Mouse (Mus musculus) sigmoid colon, adult 10 weeks (tissue): ENCODE measurements around the gene Bin2. TPM values are rescaled to one million over a fixed set of nuclear protein-coding genes. Genes with fewer than 3 reads are reported as not detected.

Source experiments
- polyA plus RNA-seq: library from polyadenylated mRNA; stranded (reverse); fragments of 350-450 nt; fragmentation: Illumina TruSeq; extraction: RNeasy Lipid Tissue Mini Kit (QIAGEN cat#74804); gene quantifications from one replicate; pipeline ENCODE4 v1.2.3, GENCODE M21; 2014; ENCODE audit warnings: low read depth, low replicate concordance

Bin2 gene
- polyA plus RNA-seq = 2.3 TPM

GRCm38 (mm10) chr15:100669337-100669736 is at the start of gene Bin2:
TSS of gene Bin2 (minus strand) at chr15:100669553.

GRCm38 (mm10) chr15:100687430-100687971 is 18.1 kb upstream of the Bin2 start, which contains the start of gene Cela1:
TSS of gene Cela1 (minus strand) at chr15:100687921.

GRCm38 (mm10) chr15:100636700-100637501 is 32.5 kb downstream of the Bin2 start, which contains the start of gene Smagp:
TSS of gene Smagp (minus strand) at chr15:100636940.

GRCm38 (mm10) chr15:100614996-100615824 is 54.1 kb downstream of the Bin2 start, which contains the start of gene Dazap2:
TSS of gene Dazap2 (plus strand) at chr15:100615349.

GRCm38 (mm10) chr15:100599276-100600046 is 69.9 kb downstream of the Bin2 start, which contains the start of gene Pou6f1:
TSS of gene Pou6f1 (minus strand) at chr15:100599984.

Other genes starting within 250 kb of the Bin2 start
- gene Gm5475, start 247.4 kb downstream of the Bin2 start, polyA plus RNA-seq = not detected
- 10.1 TPM for gene Slc11a2, start 244.5 kb downstream of the Bin2 start, polyA plus RNA-seq
- 18.0 TPM for gene Letmd1, start 200.5 kb downstream of the Bin2 start, polyA plus RNA-seq
- gene Csrnp2, start 174.1 kb downstream of the Bin2 start, polyA plus RNA-seq = 1.7 TPM
- 6.2 TPM for gene Tfcp2, start 117.5 kb downstream of the Bin2 start, polyA plus RNA-seq
- gene Pou6f1, start 69.6 kb downstream of the Bin2 start, polyA plus RNA-seq = 2.3 TPM
- gene Dazap2, start 54.2 kb downstream of the Bin2 start, polyA plus RNA-seq = 308 TPM
- 5.6 TPM for gene Smagp, start 32.6 kb downstream of the Bin2 start, polyA plus RNA-seq
- 34.1 TPM for gene Cela1, start 18.4 kb upstream of the Bin2 start, polyA plus RNA-seq
- 15.2 TPM for gene Galnt6, start 59.8 kb upstream of the Bin2 start, polyA plus RNA-seq
- gene Slc4a8, start 92.2 kb upstream of the Bin2 start, polyA plus RNA-seq = 0.98 TPM
- gene Scn8a, start 200.3 kb upstream of the Bin2 start, polyA plus RNA-seq = 0.13 TPM